Mouse (Mus musculus) kidney, adult 2 months (tissue): ENCODE data around the gene Spdye4b.
"Not testable (repeated sequence)": the region's sequence is repeated elsewhere in the genome, so short reads cannot be mapped to it uniquely, and the experiment has no call there.

Experiments
- CTCF ChIP-seq: fragments of 200-500 bp; conservative IDR thresholded peaks from 2 replicates; pipeline ENCODE4 v1.5.1; 2011; ENCODE audit warnings: low read depth, mild to moderate bottlenecking, control low read depth, low read length, moderate library complexity, mixed read lengths; ENCODE audit not compliant: insufficient read depth, insufficient read length
- POLR2A ChIP-seq: fragments of 200-500 bp; IDR thresholded peaks from one replicate; pipeline ENCODE4 v1.6.1; 2011; ENCODE audit warnings: low read depth, low read length, control low read depth

- not testable (repeated sequence) for TF ChIP-seq CTCF, POLR2A
Measured at GRCm38 (mm10) chr5:143134216-143135010, 46.4 kb upstream of the Spdye4b start.
